Mouse (Mus musculus): ENCODE results near the gene Tmem140. TPM values are rescaled to one million over a fixed set of nuclear protein-coding genes. Genes with fewer than 3 reads are reported as not detected.

Gene Tmem140
- polyA plus RNA-seq, 1 experiment from 2014 or later, result 1.8 TPM

DNA sequence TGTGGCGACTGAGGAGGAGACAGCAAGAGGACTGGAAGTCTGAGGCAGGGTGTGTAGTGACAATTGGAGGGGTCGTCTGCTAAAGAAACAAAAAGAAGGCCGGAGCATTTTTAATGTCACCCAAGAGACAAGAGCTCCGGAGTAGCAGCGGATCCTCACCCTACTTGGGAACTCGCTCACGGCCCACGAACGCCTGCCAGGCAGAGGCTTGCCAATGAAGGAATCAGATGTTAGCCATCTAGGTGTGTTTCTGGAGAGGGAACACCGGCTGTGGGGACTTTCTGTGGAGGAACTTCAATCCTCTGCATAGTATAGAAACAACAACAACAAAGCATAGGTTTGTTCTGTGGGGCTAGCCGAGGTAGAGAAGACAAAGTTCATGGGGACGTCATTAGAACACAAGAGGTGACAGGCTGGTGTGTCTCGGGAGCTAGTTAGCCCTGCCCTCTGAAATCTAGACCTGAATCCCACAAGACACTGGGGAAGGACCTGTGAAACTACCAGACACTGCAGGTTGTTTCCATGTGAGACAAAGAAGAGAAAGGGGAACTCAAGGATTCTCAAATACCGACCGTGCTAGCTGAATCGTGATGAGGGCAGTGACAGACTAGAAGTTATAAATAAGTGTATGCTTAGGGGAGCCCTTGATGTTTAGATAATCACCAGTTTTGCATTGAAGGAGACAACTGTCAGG is 4.5 kb downstream of the Tmem140 start:
- H3K36me3 ChIP-seq (ENCODE audit: control insufficient read depth, insufficient read depth, low read length), result no peaks in the 10 kb centered on the region
- H3K4me3 ChIP-seq (ENCODE audit: low read length), result no peak overlapping the region
- no peak overlapping the region for H3K9ac ChIP-seq (ENCODE audit: low read depth, low read length)
- peaks cover 37% of the 10 kb centered on the region for H3K4me1 ChIP-seq (ENCODE audit: control insufficient read depth, insufficient read depth, low read length)
- WGBS, result 75% methylated on average over 16 of the region's 16 CpGs
- H3K9me3 ChIP-seq (ENCODE audit: control insufficient read depth, low read length), result no peaks in the 10 kb centered on the region
- no peak for ATAC-seq
- no peak overlapping the region for H3K27ac ChIP-seq (ENCODE audit: low read length)
- no peak overlapping the region for H3K4me2 ChIP-seq (ENCODE audit: low read depth, low read length)
- H3K27me3 ChIP-seq (replicated peaks; ENCODE audit: control insufficient read depth, insufficient read depth, low read length), result no peaks in the 10 kb centered on the region

DNA sequence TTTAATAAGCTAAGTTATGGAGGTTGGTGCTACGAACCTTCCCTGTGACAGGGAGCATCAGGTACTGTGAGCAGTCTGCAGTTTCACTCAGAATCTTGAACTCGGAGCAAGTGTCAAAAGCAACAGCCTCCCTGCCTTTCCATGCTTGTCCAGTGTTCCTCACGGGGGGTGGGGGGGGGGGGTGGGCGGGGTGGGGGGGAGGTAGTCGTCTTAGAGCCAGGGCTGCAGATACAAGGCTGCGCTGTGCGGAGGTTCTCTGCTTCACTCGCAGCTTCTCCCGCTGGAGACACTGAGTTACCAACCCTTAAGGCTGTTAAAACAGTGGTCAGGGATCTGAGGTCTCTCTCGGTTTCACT is 5.0 kb downstream of the Tmem140 start:
- Histone ChIP-seq H3K4me2 (ENCODE audit: low read depth, low read length) (no peak overlapping the region), H3K4me1 (ENCODE audit: control insufficient read depth, insufficient read depth, low read length) (peaks cover 32% of the 10 kb centered on the region), H3K4me3 (ENCODE audit: low read length) (no peak overlapping the region), H3K9ac (ENCODE audit: low read depth, low read length) (no peak overlapping the region), H3K27me3 (replicated peaks; ENCODE audit: control insufficient read depth, insufficient read depth, low read length) (no peaks in the 10 kb centered on the region), H3K27ac (ENCODE audit: low read length) (no peak overlapping the region), H3K9me3 (ENCODE audit: control insufficient read depth, low read length) (no peaks in the 10 kb centered on the region), H3K36me3 (ENCODE audit: control insufficient read depth, insufficient read depth, low read length) (no peaks in the 10 kb centered on the region)
- WGBS, result 80% methylated on average over 10 of the region's 10 CpGs
- no peak for ATAC-seq

DNA sequence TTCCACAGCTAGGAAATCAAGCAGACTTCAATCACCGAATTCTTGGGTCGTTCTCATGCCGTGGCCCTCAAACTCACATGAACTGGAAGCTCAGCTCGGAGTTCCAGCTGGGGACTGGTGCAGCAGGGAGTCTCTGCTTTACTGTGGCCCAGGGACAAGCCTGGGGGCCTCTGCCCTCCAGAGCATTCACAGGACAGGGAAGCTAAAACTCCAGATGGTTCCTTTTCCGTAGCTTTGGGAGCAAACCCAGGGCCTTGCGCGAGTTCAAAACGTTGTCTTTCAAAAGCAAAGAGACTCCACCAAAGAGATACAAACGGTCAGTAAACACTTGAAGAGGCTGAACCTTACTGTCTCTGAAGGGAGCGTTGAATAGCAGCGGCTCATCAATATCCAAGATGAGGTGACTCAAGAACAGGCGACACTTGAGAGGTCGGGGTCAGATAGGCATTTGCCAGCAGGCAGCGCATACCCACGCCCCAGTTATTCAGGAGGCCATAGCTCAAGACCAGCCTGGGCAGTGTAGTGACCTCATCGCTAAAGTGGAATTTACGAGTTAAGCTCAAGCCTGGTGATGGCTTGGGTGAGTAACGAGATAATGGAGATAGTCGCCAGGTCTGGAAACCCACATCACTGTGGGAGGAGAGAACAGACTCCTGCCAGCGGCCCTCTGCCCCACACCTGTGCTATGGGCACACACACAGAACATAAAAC is 5.7 kb downstream of the Tmem140 start:
- no peaks in the 10 kb centered on the region for H3K27me3 ChIP-seq (replicated peaks; ENCODE audit: control insufficient read depth, insufficient read depth, low read length)
- no peaks in the 10 kb centered on the region for H3K36me3 ChIP-seq (ENCODE audit: control insufficient read depth, insufficient read depth, low read length)
- WGBS, result 77% methylated on average over 20 of the region's 20 CpGs
- H3K27ac ChIP-seq (ENCODE audit: low read length), result no peak overlapping the region
- H3K4me2 ChIP-seq (ENCODE audit: low read depth, low read length), result no peak overlapping the region
- H3K9me3 ChIP-seq (ENCODE audit: control insufficient read depth, low read length), result no peaks in the 10 kb centered on the region
- no peak overlapping the region for H3K9ac ChIP-seq (ENCODE audit: low read depth, low read length)
- no peak for ATAC-seq
- H3K4me3 ChIP-seq (ENCODE audit: low read length), result no peak overlapping the region
- peaks cover 27% of the 10 kb centered on the region for H3K4me1 ChIP-seq (ENCODE audit: control insufficient read depth, insufficient read depth, low read length)

DNA sequence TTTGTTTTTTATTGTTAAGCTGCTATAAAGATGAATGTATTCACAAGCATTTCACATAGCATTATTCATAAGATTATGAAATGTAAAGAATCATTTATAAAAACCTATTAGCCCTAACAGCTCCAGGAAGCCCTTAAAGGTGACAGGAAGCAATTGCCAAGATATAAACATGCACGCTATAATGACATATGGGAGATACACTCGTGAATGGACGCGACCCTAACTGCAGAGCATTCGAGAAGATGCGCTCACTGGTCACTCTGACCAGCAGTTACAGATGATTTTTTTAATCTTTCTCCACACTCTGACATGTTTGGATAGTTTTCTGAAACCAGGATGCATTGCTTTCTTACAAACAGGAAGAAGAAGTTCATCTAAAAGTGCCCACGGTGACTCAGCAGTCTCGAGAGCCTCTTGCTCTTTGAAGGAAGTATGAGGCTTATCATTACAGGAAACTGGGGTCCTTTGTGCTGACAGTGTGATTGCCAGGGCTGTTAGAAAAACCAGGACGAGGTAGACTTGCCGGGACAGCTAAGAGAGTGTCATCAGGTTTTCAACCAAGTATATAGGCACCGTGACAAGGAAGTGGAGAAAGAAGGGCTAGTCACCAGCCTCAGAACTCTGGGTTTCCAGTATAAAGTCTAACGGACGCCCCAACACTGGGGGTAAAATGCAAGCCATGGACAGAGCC is 6.4 kb downstream of the Tmem140 start:
- H3K36me3 ChIP-seq (ENCODE audit: control insufficient read depth, insufficient read depth, low read length), result no peaks in the 10 kb centered on the region
- H3K4me3 ChIP-seq (ENCODE audit: low read length), result no peak overlapping the region
- peaks cover 25% of the 10 kb centered on the region for H3K4me1 ChIP-seq (ENCODE audit: control insufficient read depth, insufficient read depth, low read length)
- H3K4me2 ChIP-seq (ENCODE audit: low read depth, low read length), result no peak overlapping the region
- WGBS, result 51% methylated on average over 13 of the region's 13 CpGs
- ATAC-seq, result peak; percentile 29
- H3K27ac ChIP-seq (ENCODE audit: low read length), result peak overlapping the region; percentile 54
- H3K27me3 ChIP-seq (replicated peaks; ENCODE audit: control insufficient read depth, insufficient read depth, low read length), result no peaks in the 10 kb centered on the region
- H3K9ac ChIP-seq (ENCODE audit: low read depth, low read length), result 0 out of 2 replicates have a peak overlapping the region, but pooled peaks have one; percentile 25
- no peaks in the 10 kb centered on the region for H3K9me3 ChIP-seq (ENCODE audit: control insufficient read depth, low read length)

DNA sequence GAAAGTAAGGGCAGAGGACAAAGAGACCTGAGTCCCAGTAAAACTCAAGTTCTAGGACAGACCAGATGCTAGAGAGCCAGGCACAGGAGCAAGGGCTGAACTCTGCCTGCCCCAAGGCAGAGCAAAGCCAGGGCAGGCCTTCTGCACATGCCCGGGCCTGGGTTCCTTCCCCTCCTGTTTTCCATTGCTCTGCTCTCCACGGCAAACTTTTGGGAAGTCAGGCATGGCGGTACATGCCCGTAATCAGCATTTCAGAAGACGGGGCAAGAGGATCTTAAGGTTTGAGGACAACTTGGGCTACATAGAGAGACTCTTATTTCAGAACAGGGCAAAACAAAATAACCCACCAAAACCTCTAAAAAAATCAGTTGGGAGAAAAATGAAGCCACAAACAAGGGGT is 7.2 kb downstream of the Tmem140 start:
- H3K27ac ChIP-seq (ENCODE audit: low read length), result peak overlapping the region; percentile 54; the same call in 1 of the 2 replicates
- 79% methylated on average over 5 of the region's 5 CpGs for WGBS

DNA sequence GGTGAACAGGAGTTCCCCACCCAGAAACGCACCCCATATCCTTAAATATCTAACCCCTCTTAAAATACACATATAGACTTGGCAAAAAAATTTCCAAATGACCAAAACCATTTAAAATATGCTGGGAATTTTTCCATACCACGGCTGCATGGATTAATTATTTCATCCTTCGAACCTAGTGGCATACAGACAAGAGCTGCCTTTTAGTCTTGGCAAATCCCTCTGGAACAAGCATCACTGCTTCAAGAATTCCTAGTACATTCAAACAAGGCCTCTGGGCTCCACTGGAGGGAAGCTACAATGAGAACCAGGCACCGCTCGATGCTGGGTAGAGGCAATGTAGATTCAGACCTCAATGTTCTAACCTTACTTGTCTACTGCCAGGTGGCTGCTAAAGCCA is 7.8 kb downstream of the Tmem140 start:
- H3K36me3 ChIP-seq (ENCODE audit: control insufficient read depth, insufficient read depth, low read length), result no peaks in the 10 kb centered on the region
- ATAC-seq, result no peak
- no peak overlapping the region for H3K9ac ChIP-seq (ENCODE audit: low read depth, low read length)
- 72% methylated on average over 5 of the region's 5 CpGs for WGBS
- H3K27me3 ChIP-seq (replicated peaks; ENCODE audit: control insufficient read depth, insufficient read depth, low read length), result no peaks in the 10 kb centered on the region
- H3K4me1 ChIP-seq (ENCODE audit: control insufficient read depth, insufficient read depth, low read length), result peaks cover 24% of the 10 kb centered on the region
- no peak overlapping the region for H3K27ac ChIP-seq (ENCODE audit: low read length)
- no peak overlapping the region for H3K4me3 ChIP-seq (ENCODE audit: low read length)
- H3K9me3 ChIP-seq (ENCODE audit: control insufficient read depth, low read length), result no peaks in the 10 kb centered on the region
- H3K4me2 ChIP-seq (ENCODE audit: low read depth, low read length), result no peak overlapping the region

More for the DNA sequence above, 7.2 kb downstream of the Tmem140 start:
- H3K4me1 ChIP-seq (ENCODE audit: control insufficient read depth, insufficient read depth, low read length), result peaks cover 29% of the 10 kb centered on the region
- no peaks in the 10 kb centered on the region for H3K9me3 ChIP-seq (ENCODE audit: control insufficient read depth, low read length)
- no peak overlapping the region for H3K4me3 ChIP-seq (ENCODE audit: low read length)
- H3K36me3 ChIP-seq (ENCODE audit: control insufficient read depth, insufficient read depth, low read length), result no peaks in the 10 kb centered on the region
- no peaks in the 10 kb centered on the region for H3K27me3 ChIP-seq (replicated peaks; ENCODE audit: control insufficient read depth, insufficient read depth, low read length)
- no peak for ATAC-seq
- H3K9ac ChIP-seq (ENCODE audit: low read depth, low read length), result 0 out of 2 replicates have a peak overlapping the region, but pooled peaks have one; percentile 25
- no peak overlapping the region for H3K4me2 ChIP-seq (ENCODE audit: low read depth, low read length)

DNA sequence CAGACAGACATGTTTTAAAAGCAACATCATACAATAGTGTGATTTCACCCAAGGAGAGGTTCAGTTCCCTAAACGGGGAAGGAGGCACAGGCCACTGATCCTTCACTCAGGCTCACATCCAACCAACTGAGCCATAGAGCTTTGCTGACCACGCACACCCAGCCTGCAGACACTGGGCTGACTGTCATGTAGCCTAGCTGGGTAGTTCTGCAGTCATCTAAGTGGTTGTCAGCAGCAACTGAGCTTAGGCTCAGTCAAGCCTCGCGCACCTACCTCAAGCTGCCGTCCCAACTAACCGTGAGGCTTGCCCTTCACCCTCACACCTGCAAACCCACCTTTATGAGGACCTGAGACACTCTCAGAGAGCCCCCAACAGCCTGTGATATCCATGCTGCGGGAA is 9.0 kb downstream of the Tmem140 start:
- Histone ChIP-seq H3K4me2 (ENCODE audit: low read depth, low read length) (no peak overlapping the region), H3K9ac (ENCODE audit: low read depth, low read length) (no peak overlapping the region), H3K36me3 (ENCODE audit: control insufficient read depth, insufficient read depth, low read length) (no peaks in the 10 kb centered on the region), H3K9me3 (ENCODE audit: control insufficient read depth, low read length) (no peaks in the 10 kb centered on the region), H3K4me3 (ENCODE audit: low read length) (no peak overlapping the region), H3K27me3 (replicated peaks; ENCODE audit: control insufficient read depth, insufficient read depth, low read length) (no peaks in the 10 kb centered on the region), H3K4me1 (ENCODE audit: control insufficient read depth, insufficient read depth, low read length) (peaks cover 30% of the 10 kb centered on the region), H3K27ac (ENCODE audit: low read length) (no peak overlapping the region)
- ATAC-seq, result no peak
- WGBS, result 92% methylated on average over 7 of the region's 7 CpGs

DNA sequence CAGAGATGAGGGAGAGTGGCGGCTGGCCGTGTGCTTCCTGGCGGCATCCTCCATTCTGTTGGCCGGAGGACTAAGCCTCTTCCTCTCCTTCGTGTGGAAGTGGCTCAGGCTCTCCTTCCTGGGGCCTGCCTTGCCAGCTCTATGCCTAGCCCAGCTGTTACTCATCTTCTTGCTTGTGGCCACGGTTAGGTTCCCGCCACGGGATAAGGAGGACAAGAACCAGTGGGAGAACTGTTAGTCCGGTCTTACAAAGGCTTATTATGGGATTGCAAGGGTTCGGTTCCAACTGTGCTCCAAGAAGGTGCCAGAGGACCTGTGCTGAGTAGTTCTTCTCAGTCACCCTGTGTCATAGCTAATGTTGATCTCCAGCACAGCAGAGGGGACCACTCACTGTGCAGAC is 9.9 kb downstream of the Tmem140 start:
- no peaks in the 10 kb centered on the region for H3K36me3 ChIP-seq (ENCODE audit: control insufficient read depth, insufficient read depth, low read length)
- ATAC-seq, result no peak
- H3K9me3 ChIP-seq (ENCODE audit: control insufficient read depth, low read length), result no peaks in the 10 kb centered on the region
- WGBS, result 85% methylated on average over 10 of the region's 10 CpGs
- no peaks in the 10 kb centered on the region for H3K27me3 ChIP-seq (replicated peaks; ENCODE audit: control insufficient read depth, insufficient read depth, low read length)
- H3K27ac ChIP-seq (ENCODE audit: low read length), result no peak overlapping the region
- peaks cover 28% of the 10 kb centered on the region for H3K4me1 ChIP-seq (ENCODE audit: control insufficient read depth, insufficient read depth, low read length)
- H3K9ac ChIP-seq (ENCODE audit: low read depth, low read length), result no peak overlapping the region
- H3K4me3 ChIP-seq (ENCODE audit: low read length), result no peak overlapping the region
- no peak overlapping the region for H3K4me2 ChIP-seq (ENCODE audit: low read depth, low read length)

DNA sequence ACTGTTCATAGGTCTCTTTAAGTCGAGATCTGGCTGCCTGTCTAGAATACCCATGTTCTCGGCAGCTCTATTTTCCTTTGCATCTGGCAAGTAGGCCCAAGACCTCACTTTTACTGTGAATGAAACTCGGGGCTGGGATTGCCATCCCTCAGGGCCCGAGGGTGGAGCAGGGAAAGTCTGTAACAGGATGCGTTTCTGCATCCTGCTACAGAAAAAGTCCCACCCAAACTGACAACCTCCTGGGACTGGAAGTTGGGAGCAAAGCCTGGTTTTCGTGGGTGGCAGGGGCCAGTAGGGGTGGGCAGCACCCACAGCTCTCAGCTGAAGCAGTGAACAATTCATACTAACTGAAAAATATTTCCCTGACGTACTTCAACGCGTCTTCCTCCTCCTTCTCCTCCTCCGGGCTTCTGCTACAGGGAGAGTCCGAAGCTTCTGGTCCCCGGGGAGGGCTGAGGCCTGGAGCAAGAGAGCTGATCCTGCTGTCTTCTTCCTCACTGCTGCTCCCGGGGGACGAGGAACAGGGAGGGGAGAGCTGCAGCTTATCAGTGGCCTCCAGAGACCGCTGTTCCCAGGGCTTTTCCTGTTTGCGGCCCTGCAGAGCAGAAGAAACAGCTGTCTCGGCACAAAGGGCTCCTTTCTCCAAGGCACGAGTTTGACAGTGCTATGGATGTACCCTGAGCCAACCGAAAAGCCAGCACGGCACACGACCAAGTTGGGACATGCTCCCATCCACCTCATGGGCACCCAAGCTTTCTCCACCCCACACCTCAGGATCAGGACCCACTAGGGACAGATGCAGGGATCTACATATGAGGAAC is 11.4 kb downstream of the Tmem140 start:
- ATAC-seq, result no peak
- WGBS, result 62% methylated on average over 21 of the region's 21 CpGs
- H3K36me3 ChIP-seq (ENCODE audit: control insufficient read depth, insufficient read depth, low read length), result no peaks in the 10 kb centered on the region
- no peak overlapping the region for H3K4me2 ChIP-seq (ENCODE audit: low read depth, low read length)
- H3K9me3 ChIP-seq (ENCODE audit: control insufficient read depth, low read length), result no peaks in the 10 kb centered on the region
- H3K4me1 ChIP-seq (ENCODE audit: control insufficient read depth, insufficient read depth, low read length), result peaks cover 32% of the 10 kb centered on the region
- H3K9ac ChIP-seq (ENCODE audit: low read depth, low read length), result peak overlapping the region; percentile 46
- H3K4me3 ChIP-seq (ENCODE audit: low read length), result no peak overlapping the region
- no peaks in the 10 kb centered on the region for H3K27me3 ChIP-seq (replicated peaks; ENCODE audit: control insufficient read depth, insufficient read depth, low read length)
- peak overlapping the region; percentile 3 for H3K27ac ChIP-seq (ENCODE audit: low read length)

All from intestine, embryonic 16.5 days (tissue).